Mouse (Mus musculus) kidney, postnatal 10 days (tissue): Measurements from ENCODE around the gene Cnga1.
A peak's percentile ranks its signal among the peaks of the same experiment; 100 is the strongest.

Source experiments
- DNase-seq: peaks from one replicate; pipeline ENCODE4 v3.0.0; 2021; ENCODE audit warnings: mixed read lengths

Gene Cnga1

DNA sequence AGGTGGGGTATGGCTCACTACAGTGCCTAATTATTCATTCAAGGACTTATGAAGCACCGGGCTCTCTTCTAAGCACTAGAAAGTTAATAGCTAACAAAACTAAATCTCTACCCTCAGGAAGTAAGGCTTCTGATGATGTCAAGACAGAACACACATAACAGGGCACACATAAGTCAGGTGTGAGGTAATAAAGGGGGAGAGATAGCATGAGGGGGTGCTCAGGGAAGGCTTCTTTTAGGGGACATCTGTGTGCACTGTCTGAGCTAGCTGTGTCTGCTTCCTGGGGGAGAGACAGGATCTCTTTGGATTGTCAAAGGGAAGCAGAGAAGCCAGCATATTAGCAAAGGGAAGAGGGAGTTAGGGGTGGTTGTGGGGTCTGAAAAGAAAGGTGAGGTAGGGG is at the start of gene Cnga1:
TSS of gene Cnga1 (minus strand) at position 101 of the 400 bp plus-strand sequence.
- DNase-seq: no peak

DNA sequence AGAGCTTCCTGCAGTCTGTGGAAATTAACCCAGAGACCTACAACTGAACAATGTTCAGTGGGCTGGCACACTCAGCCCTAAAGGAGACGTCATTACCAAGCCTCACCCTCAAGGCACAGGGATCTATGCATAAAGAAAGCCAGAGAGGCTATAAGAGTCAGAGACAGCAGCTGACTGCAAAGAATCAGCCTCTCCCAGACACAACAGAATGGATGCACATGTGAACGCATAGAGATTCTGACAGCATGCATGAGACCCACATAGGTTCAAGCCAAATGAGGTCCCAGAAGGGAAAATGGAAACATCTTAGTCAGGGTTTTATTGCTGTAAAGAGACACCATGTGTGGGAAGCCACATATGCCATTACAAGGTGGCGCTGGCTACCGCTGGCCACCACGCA is 46.4 kb upstream of the Cnga1 start:
- DNase-seq: no peak

DNA sequence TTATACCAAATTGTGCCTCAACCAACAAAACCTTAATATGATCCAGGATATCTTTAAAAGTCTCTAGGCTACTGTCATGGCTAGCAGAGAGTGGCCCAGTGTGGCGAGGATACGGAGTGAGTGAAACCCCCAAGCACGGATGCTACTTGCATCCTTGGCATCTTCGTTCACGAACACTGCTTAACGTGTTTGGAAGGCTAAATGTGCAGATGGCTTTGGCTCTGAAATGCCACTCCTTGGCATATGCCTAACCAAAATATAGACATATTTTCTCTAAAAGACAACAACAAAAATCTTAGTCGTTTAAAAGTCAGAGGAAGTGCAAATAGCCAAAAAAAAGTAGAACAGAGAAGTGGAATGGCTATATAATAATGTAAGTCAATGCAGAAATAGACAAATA is 45.5 kb upstream of the Cnga1 start:
- DNase-seq: no peak

DNA sequence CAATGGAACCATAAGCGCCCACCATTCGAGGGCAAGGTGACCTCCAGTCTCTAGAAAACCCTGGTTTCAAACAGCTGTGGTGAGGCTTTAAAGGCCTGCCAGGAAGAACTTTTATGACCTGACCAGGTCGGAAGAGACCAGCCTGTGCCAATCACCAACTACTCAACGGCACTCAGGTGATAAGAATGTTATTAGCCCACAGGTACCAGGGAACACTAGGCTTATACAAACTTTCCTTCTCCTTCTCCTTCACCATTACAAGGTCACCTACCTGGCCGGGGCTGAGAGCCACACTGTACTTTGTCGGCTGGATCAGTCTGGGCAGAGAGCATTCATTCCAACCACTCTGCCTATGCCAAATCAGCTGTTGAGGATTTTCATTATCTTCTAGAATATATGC is 37.4 kb upstream of the Cnga1 start:
- DNase-seq: no peak

DNA sequence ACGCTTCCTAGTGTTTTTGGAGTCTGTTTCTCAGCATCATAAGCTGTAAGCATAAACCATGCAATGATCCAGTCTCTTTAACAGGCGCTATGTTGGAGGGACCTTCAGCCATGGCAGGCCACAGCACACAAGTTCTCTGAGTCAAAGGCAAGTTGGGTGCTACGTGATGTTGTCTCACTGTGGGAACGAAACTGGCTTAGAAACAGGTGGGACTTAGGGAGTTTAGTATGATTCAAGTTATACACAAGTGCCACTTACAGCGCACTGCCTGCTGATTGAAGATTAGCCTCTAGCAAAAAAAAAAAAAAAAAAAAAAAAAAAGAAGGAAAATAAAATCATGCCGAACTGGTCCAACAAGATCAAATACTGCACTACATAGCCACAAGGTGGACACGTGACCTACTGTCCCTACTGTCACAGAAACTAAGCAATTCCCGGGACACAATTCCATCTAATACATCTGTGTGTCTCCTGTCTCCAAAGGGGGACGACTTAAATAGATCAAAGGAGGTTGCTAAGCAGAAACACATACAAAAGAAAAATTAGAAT is 31.0 kb upstream of the Cnga1 start:
- DNase-seq: no peak

DNA sequence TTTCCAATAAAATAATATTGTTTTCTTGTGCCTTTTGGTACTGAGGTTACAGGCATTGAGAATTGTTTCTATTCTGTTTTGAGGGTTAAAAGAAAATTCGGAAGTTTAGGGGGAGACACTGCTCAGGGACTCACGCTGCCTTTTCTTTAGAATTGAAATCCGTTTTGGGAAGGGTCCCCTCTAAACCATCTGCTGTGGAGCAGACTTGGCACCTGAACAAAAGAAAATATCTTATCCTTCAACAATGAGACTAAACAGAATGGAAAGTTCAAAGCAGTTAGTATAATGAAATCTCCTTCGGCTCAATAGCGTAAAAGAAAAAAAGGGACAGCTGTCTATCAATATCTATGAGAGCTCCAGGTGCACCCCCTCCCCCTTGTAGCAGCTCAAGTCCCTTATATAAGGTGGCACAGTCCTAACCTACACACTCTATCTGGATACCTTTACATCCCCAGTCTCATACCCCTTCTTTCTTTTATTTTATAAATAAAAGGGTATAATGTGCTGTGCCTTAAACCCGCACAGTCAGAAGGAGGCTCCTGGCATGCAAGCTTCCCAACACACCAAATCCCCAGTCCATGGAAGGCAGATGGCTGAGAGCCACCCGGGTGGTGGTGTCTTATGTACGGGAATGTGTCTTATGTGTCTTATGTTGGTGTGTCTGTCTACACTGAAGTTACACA is 27.1 kb upstream of the Cnga1 start:
- DNase-seq: no peak

DNA sequence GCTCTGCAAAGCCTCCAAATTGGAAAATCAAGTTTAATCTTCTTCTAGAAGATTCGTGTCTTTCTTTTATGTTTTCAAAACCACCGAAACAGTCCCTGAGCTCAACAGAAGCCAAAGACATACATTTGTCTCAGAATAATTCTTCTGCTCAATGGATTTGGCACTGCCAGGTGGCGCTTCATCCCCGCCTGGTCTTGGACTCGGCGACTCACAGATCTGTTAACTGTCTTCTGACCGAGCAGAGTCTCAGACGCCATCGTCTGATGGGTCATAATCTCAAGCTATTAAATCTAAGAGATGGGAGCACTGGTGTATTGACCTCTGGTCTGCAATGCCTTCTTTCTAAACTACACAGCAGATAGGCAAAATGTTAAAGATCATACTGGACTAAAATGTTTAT is 24.3 kb upstream of the Cnga1 start:
- DNase-seq: no peak

DNA sequence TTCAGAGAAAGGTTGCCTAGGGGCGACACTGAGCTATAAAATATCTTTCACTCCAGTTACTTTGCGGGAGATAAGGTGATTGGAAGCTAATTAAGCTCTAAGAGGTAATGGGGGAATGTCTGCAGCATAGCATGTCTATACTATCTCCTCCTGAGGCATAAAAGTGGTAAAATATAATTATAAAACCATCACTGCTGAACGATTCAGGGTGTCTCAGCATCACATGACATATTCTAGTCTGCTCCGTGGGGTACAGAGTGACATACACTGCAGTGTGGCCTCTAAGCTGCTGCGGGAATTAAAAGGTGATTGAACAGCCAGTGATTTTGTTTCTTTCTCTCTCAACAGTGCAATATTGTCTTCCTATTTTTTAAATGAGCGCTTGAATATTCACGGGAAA is 22.4 kb upstream of the Cnga1 start:
- DNase-seq: no peak

DNA sequence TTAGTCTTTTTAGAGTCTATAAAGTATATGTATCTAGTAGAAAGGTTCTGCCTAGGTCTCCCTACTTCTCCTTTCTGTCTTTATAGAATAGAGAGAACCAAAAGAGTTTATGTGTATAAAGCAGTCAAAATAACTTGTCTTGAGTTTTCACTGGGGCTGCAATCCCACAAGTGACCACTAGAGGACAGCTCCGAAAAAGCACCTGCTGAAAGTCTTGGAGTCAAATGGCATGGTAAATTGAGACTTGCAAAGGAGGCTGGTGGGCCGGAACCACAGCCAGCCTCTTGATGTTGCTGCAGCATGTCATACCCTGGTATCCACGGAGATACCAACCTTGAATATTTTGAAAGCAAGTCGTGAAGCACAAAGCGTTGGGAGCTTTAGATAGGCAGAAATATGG is 21.2 kb upstream of the Cnga1 start:
- peak; percentile 75 for DNase-seq

DNA sequence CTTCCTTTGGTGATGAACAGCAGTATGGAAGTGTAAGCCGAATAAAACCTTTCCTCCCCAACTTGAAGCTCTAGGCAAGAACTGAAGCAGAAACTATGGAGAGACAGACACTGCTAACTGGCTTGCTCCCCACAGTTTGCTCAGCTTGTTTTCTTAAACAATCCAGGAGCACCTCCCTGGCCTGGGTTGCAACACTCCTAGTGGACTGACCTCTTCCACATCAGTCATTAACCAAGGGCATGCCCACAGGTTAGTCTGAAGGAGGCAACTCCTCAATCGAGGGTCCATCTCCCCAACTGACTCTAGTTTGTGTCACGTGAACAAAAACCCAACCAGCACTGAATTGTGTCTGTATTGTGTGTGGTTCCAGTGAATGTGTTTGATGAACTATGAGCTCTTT is 20.8 kb upstream of the Cnga1 start:
- no peak for DNase-seq

DNA sequence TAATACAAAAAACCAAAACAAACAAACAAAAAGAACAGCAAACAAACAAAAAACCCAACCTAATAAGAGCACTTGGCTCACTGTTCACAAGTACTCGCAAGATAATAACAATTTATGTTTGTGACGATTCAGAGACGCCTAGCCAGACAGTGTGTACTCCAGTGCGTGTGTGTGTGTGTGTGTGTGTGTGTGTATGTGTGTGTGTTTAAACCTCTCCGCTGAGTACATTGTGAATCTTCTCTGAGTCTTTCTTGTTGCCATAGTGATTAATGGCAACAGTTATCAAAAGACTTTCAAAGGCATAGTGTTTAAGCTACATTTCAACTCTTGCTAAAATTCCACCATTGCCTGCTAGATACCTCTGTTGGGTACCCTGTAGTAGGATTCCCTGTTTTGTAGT is 20.1 kb upstream of the Cnga1 start:
- no peak for DNase-seq

DNA sequence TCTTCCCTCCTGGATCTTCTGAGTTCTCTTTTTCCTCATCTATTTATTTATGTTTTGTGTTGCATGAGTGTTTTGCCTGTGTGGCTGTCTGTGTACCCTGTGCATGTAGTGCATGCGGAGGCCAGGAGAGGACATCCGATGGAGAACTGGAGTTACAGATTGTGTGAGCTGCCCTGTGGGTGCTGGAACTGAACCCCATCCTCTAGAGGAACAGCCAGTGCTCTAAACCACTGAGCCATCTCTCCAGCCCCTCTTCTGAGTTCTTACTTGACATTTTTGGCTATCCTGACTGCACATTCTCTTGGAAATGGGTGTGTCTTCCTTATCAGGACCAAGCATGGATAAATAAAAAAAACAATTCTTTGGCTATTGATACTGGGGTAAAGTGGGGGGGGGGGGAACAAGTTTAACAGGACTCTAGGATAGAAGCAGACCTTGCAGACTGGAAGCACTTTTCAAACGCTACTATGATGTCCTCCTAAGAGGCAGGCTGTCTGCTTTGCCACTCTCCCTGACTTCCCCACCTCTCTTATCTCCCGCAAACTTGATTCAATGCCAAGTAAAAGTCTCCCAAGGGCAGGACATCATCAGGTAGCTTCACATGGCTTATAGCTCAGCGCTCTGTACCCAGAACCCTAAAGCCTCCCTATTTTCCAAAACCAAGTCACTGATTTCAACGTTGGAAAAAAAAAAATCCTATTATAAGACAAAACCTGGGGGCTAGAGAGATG is 17.1 kb upstream of the Cnga1 start:
- DNase-seq: no peak

DNA sequence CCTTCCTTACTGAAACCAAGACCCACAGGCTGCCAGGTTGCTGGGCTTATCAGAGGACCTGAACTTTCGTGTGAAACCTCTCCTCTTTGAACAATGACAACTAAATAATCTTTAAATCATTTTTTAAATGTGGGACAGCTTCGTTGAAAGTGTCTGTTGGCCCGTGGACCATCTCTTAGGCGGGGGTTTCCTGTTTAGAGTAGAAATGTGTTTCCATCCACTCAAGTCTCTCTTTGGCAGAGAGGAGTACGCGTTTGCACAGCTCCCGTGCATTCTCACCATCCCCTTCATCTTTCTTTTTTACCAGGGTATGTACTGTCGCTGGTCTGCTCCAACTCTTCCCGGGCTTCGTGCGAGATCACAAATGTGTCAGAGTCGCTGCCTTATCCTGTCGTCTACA is 14.3 kb upstream of the Cnga1 start:
- no peak for DNase-seq

DNA sequence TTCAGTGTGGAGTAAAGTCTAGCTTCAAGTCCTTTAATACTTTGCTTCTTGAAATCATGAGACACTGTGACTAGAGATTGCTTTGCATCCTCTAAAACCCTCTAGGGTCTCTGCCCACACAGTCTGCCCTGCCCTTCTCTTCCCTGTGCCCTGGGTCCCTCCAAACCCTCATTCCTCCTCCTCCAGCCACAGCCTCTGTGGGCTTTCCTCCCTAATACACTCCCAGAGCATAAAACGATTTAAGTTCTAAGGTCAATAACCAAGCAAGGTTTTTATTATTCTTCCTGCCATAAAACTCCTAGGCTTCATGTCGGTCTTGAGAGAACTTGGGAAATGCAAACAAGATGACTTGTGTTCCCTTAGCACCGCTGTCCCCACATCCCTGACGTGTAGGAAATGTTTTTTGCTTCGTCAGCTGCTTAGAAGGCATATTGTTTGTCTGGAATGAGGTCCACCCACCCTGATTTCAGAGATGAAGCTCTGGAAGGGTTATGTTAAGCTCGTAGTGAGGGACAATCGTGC is 12.3 kb upstream of the Cnga1 start:
- DNase-seq: no peak

DNA sequence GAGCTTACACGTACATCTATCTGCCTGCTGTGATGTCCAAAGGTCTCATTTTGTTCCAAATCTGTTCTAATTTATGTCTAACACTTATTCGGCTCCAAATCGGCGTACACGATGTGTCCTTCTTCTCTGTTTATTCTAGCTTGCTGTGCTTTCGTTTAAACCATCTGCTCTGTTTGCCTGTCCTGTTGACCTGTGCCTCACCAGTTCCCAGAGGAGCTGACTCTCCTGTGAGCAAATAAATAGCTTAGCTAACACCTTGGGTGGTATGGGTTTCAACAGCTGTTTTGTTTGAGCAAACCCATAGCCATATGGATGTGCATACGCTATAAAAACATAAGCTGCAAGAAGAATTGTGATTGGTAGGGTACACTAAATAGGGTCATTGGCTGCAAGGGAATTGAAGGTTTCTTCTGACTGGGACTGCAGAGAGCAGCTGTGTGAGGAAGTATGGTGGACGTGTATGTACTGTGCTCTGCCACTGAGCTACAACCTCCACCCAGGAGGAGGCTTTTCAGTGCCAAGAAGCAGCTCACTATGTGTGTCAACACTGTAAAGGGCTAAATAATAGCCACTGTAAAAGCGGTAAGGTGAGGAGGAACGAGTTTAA is 9.1 kb upstream of the Cnga1 start:
- DNase-seq: no peak

DNA sequence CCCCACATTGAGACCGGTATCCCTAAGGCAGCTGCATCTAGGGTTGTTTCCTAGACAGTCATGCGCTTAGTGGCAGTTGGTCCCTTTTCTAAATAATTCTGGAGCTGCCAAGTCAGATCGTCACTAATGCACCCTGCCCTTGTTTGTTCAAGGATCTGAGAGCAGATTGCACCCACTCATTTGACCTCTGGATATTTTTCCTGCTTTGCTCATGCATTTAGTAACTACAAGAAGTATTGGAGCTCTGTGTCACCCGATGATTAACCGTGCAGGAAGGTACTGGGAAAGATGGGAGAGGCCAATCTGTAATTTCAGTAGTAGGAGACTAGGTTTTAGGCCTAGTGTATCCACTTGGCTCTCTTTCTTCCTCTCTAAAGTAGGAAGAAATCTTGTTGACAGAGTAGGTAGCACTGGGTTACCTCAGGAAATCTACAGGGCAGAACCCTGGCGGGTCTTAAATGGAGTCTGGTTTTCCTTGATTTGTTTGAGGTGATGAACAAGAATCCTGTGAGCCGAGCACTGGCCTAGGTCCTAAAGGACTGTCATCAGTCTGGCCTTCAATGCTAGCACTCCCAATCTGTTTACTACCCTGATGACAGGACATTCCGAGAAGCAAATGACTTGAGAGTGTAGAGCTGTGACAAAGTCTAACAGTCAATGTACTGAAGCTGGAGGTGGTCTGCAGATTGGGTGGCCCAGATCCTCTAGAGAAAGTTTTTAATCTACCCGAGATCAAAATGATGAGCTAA is 5.1 kb upstream of the Cnga1 start:
- DNase-seq: no peak

DNA sequence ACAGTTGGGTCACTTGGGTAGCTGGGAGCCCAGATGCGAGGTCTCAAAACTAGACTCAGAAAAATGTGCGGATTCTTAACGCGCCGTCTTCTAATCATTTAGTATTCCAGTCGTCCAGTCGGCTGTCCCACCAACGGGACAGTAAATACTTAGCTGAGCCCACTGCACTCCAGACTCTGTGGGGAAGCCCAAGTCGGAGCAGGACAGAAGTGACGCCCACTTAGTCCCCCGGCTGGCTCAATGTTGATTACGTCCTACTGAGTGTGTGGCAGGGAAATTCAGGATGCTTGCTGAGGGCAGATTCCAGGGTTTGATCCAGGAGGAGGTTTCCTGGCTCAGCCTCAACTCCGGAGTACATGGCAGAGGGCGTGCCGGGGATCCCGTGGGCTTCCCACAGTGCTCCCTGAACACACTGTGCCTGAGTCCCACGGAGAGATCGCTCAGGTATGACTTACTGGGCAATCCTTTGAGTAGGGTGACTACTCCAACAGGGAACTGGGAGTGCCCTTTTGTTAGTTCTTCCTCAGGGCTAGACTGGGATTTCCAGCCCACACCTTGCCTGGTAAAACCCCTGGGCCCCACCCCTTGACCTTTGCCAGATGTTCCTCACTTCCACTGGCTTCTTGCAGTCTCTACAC is 4.0 kb upstream of the Cnga1 start:
- DNase-seq: no peak

DNA sequence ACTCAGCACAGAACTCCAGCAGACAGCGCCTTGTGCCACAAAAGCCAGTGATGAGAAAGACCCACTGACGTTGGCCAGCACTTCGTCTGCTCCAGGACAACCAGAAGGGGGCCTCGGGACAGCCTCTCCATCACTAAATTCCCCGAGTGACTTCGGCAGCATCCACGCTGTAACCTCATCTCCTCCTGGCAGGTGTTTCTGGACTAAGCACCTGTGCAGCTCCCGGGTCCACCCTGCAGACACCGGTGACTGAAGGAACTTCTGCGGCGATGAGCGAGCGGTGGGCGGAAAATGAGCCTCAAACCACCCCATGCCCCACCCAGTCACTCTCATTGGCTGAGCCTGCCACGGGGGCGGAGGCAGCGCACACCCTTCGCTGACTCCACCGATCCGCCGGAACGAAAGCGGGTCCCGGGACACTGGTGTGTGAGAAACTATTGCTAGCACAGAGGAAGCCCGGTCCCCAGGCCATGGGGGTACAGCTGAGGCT is 3.4 kb upstream of the Cnga1 start, which contains the start of gene Nipal1:
TSS of gene Nipal1 (plus strand) at position 378 of the 490 bp plus-strand sequence.
- DNase-seq: peak; percentile 77

DNA sequence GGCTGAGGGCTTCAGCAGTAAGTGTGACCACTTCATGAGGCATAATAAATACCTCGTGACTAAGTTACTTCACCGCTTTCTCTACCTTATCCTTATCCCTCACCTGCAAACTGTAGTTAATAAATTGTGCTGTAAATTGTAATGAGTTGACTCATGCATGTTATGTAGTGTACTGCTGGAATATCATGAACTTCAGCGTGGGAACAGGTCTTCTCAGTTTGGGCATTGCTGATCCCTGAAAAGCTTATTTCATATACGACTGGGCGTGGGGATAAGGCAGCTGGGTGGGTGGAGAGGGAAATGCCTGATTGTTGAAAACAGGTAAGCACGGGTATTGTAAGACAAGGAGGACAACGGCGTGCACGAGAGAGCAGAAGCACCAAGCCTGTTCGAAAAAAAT is 2.9 kb upstream of the Cnga1 start:
- DNase-seq: no peak

DNA sequence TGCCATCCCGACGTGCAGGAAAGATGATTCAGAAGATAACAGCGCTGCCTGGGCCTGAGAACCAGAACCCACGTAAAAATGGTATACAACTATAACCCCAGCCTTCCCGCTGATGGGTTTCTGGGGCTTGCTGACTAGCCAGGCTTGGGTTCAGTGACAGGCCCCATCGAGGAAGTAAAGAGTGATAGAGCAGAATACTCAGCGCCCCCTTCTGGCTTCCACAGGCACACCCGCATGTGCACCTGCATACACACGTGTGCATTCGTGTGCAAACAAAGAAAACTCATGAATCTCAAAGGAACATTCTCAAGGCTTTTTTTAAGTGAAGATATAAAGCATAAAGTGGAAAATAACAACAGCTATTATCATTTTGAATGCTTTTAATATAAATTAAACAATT is 2.1 kb upstream of the Cnga1 start:
- no peak for DNase-seq

DNA sequence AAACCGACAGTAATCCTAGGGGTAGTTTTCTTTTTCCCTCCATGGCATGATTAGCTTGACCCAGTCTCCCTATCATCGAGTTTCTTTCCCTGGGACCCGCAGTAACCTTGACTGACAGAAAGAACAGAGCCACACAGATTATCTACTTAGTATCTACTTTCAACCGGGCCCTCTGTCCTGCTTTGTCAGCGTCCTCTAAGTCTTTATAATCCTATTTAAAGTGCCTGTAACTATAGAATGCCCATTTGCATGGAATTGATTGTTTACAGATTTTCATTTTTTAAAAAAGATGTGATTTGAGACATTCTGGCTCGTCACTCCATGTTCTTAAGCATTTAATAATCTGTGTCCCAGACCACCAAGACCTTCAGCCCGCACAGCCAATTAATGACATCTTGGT is 420 bp downstream of the Cnga1 start:
- no peak for DNase-seq

DNA sequence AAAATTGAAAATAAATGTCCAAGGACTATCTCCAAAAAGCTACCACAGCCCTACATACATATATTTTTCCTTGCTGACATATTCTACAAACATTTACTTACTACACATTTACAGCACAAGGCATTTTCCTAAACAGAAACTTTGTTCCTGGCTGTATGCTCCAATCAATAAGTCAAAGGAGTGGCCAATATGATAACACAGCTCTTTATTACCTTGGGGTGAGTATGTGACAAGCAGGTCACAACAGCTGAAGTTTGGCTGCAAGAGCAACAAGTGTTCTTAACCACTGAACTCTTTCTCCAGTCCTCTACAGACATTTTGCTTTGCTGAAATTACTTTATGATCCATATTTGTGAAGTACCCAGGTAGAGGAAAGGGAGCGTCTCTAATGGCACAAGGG is 4.0 kb downstream of the Cnga1 start:
- no peak for DNase-seq
